Mouse (Mus musculus): Measurements from ENCODE around the gene Tjp1. TPM values are rescaled to one million over a fixed set of nuclear protein-coding genes. Genes with fewer than 3 reads are reported as not detected.

The Tjp1 gene
- polyA plus RNA-seq (2014; fragmentation: Nextera tagmentation; extraction: Ambion mirVana), result 18.2 and 22.3 TPM in 2 replicates

GRCm38 (mm10) chr7:65527071-65528007 lies at the start of gene Tjp1:
Gene Tjp1, minus strand, starts transcription at chr7:65527781.
- Histone ChIP-seq H3K4me3 (ENCODE audit: low read depth, low read length) (peak within 1 kb of the TSS; percentile 61), H3K4me2 (ENCODE audit: low read depth, low read length) (peak within 1 kb of the TSS; percentile 99), H3K27me3 (replicated peaks; ENCODE audit: control insufficient read depth, insufficient read depth, low read length) (peaks cover 41% of the 10 kb centered on the region), H3K9ac (ENCODE audit: low read depth, low read length) (peak within 1 kb of the TSS; percentile 59), H3K27ac (replicated peaks; ENCODE audit: low read depth, low read length) (no peak within 1 kb of the TSS), H3K9me3 (ENCODE audit: control insufficient read depth, low read length) (no peaks in the 10 kb centered on the region), H3K4me1 (ENCODE audit: control insufficient read depth, insufficient read depth, low read length) (no peaks in the 10 kb centered on the region), H3K36me3 (ENCODE audit: control insufficient read depth, insufficient read depth, low read length) (no peaks in the 10 kb centered on the region)
- under 1% methylated on average over 58 of the region's 115 CpGs for WGBS
- peak; percentile 71; the same call in 1 of the 2 replicates for ATAC-seq (ENCODE audit: low read depth)
- DNase-seq (ENCODE audit: low spot score), result peak; percentile 27

DNA sequence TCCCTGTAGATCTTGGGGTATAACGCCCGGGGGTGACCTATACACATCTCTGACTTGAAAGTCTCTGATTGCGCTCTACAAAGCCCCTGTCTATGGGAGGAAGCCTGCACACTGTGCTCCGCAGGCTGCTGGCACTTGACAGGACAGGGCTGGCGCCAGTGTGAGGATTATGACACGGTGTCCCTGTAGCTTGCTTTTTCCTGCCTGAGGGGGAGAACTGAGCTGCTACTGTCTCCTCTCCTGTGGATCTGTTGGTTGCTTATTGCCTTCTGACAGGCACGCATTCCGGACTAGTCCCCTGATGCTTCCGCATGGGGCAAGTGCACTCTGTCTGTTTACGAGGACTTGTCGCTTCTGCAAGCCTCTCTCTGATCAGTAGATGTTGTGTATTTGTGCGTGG lies 49.5 kb upstream of the Tjp1 start:
- Histone ChIP-seq H3K4me1 (ENCODE audit: control insufficient read depth, insufficient read depth, low read length) (no peaks in the 10 kb centered on the region), H3K27ac (replicated peaks; ENCODE audit: low read depth, low read length) (no peak overlapping the region), H3K9ac (ENCODE audit: low read depth, low read length) (no peak overlapping the region), H3K36me3 (ENCODE audit: control insufficient read depth, insufficient read depth, low read length) (no peaks in the 10 kb centered on the region), H3K4me2 (ENCODE audit: low read depth, low read length) (0 out of 2 replicates have a peak overlapping the region, but pooled peaks have one; percentile 1), H3K4me3 (ENCODE audit: low read depth, low read length) (no peak overlapping the region), H3K27me3 (replicated peaks; ENCODE audit: control insufficient read depth, insufficient read depth, low read length) (no peaks in the 10 kb centered on the region), H3K9me3 (ENCODE audit: control insufficient read depth, low read length) (no peaks in the 10 kb centered on the region)
- DNase-seq (ENCODE audit: low spot score), result peak; percentile 19
- 22% methylated on average over 12 of the region's 12 CpGs for WGBS
- ATAC-seq (ENCODE audit: low read depth), result peak; percentile 30; the same call in 1 of the 2 replicates

- H3K27ac ChIP-seq (replicated peaks; ENCODE audit: low read depth, low read length), result no peak overlapping the region
- no peaks in the 10 kb centered on the region for H3K9me3 ChIP-seq (ENCODE audit: control insufficient read depth, low read length)
- 47% methylated on average over 5 of the region's 5 CpGs for WGBS
- H3K4me3 ChIP-seq (ENCODE audit: low read depth, low read length), result no peak overlapping the region
- no peaks in the 10 kb centered on the region for H3K4me1 ChIP-seq (ENCODE audit: control insufficient read depth, insufficient read depth, low read length)
- DNase-seq (ENCODE audit: low spot score) (no peak), ATAC-seq (ENCODE audit: low read depth) (no peak)
- no peaks in the 10 kb centered on the region for H3K36me3 ChIP-seq (ENCODE audit: control insufficient read depth, insufficient read depth, low read length)
- H3K27me3 ChIP-seq (replicated peaks; ENCODE audit: control insufficient read depth, insufficient read depth, low read length), result no peaks in the 10 kb centered on the region
- no peak overlapping the region for H3K9ac ChIP-seq (ENCODE audit: low read depth, low read length)
- H3K4me2 ChIP-seq (ENCODE audit: low read depth, low read length), result no peak overlapping the region
These were observed 45.1 kb upstream of the Tjp1 start for GRCm38 (mm10) chr7:65572731-65573130.

GRCm38 (mm10) chr7:65570691-65571090 lies 43.1 kb upstream of the Tjp1 start:
- Histone ChIP-seq H3K36me3 (ENCODE audit: control insufficient read depth, insufficient read depth, low read length) (no peaks in the 10 kb centered on the region), H3K27me3 (replicated peaks; ENCODE audit: control insufficient read depth, insufficient read depth, low read length) (no peaks in the 10 kb centered on the region), H3K9ac (ENCODE audit: low read depth, low read length) (no peak overlapping the region), H3K4me2 (ENCODE audit: low read depth, low read length) (no peak overlapping the region), H3K4me1 (ENCODE audit: control insufficient read depth, insufficient read depth, low read length) (no peaks in the 10 kb centered on the region), H3K4me3 (ENCODE audit: low read depth, low read length) (no peak overlapping the region), H3K27ac (replicated peaks; ENCODE audit: low read depth, low read length) (no peak overlapping the region), H3K9me3 (ENCODE audit: control insufficient read depth, low read length) (no peaks in the 10 kb centered on the region)
- ATAC-seq (ENCODE audit: low read depth), result no peak
- DNase-seq (ENCODE audit: low spot score), result no peak
- 74% methylated on average over 4 of the region's 4 CpGs for WGBS

GRCm38 (mm10) chr7:65555996-65556395 lies 28.4 kb upstream of the Tjp1 start:
- Histone ChIP-seq H3K9ac (ENCODE audit: low read depth, low read length) (no peak overlapping the region), H3K4me2 (ENCODE audit: low read depth, low read length) (no peak overlapping the region), H3K9me3 (ENCODE audit: control insufficient read depth, low read length) (no peaks in the 10 kb centered on the region), H3K36me3 (ENCODE audit: control insufficient read depth, insufficient read depth, low read length) (no peaks in the 10 kb centered on the region), H3K4me3 (ENCODE audit: low read depth, low read length) (no peak overlapping the region), H3K27me3 (replicated peaks; ENCODE audit: control insufficient read depth, insufficient read depth, low read length) (no peaks in the 10 kb centered on the region), H3K27ac (replicated peaks; ENCODE audit: low read depth, low read length) (no peak overlapping the region), H3K4me1 (ENCODE audit: control insufficient read depth, insufficient read depth, low read length) (no peaks in the 10 kb centered on the region)
- ATAC-seq (ENCODE audit: low read depth), result no peak
- DNase-seq (ENCODE audit: low spot score), result no peak
- 57% methylated on average over 1 of the region's 1 CpGs for WGBS

- H3K4me1 ChIP-seq (ENCODE audit: control insufficient read depth, insufficient read depth, low read length), result no peaks in the 10 kb centered on the region
- WGBS, result 27% methylated on average over 5 of the region's 5 CpGs
- no peak overlapping the region for H3K4me2 ChIP-seq (ENCODE audit: low read depth, low read length)
- DNase-seq (ENCODE audit: low spot score), result no peak
- H3K27ac ChIP-seq (replicated peaks; ENCODE audit: low read depth, low read length), result no peak overlapping the region
- no peak overlapping the region for H3K4me3 ChIP-seq (ENCODE audit: low read depth, low read length)
- H3K9me3 ChIP-seq (ENCODE audit: control insufficient read depth, low read length), result no peaks in the 10 kb centered on the region
- peak; percentile 30; the same call in 1 of the 2 replicates for ATAC-seq (ENCODE audit: low read depth)
- no peaks in the 10 kb centered on the region for H3K36me3 ChIP-seq (ENCODE audit: control insufficient read depth, insufficient read depth, low read length)
- H3K27me3 ChIP-seq (replicated peaks; ENCODE audit: control insufficient read depth, insufficient read depth, low read length), result no peaks in the 10 kb centered on the region
- no peak overlapping the region for H3K9ac ChIP-seq (ENCODE audit: low read depth, low read length)
These were observed 18.2 kb upstream of the Tjp1 start for GRCm38 (mm10) chr7:65545741-65546140.

GRCm38 (mm10) chr7:65532689-65533088 lies 5.1 kb upstream of the Tjp1 start:
- ATAC-seq (ENCODE audit: low read depth), result no peak
- no peak overlapping the region for H3K4me2 ChIP-seq (ENCODE audit: low read depth, low read length)
- WGBS, result 31% methylated on average over 4 of the region's 4 CpGs
- H3K4me3 ChIP-seq (ENCODE audit: low read depth, low read length), result no peak overlapping the region
- H3K27me3 ChIP-seq (replicated peaks; ENCODE audit: control insufficient read depth, insufficient read depth, low read length), result peaks cover 14% of the 10 kb centered on the region
- no peaks in the 10 kb centered on the region for H3K9me3 ChIP-seq (ENCODE audit: control insufficient read depth, low read length)
- no peak overlapping the region for H3K9ac ChIP-seq (ENCODE audit: low read depth, low read length)
- H3K27ac ChIP-seq (replicated peaks; ENCODE audit: low read depth, low read length), result no peak overlapping the region
- no peaks in the 10 kb centered on the region for H3K4me1 ChIP-seq (ENCODE audit: control insufficient read depth, insufficient read depth, low read length)
- DNase-seq (ENCODE audit: low spot score), result no peak
- no peaks in the 10 kb centered on the region for H3K36me3 ChIP-seq (ENCODE audit: control insufficient read depth, insufficient read depth, low read length)

- peaks cover 31% of the 10 kb centered on the region for H3K27me3 ChIP-seq (replicated peaks; ENCODE audit: control insufficient read depth, insufficient read depth, low read length)
- H3K36me3 ChIP-seq (ENCODE audit: control insufficient read depth, insufficient read depth, low read length), result no peaks in the 10 kb centered on the region
- H3K4me2 ChIP-seq (ENCODE audit: low read depth, low read length), result no peak overlapping the region
- H3K9me3 ChIP-seq (ENCODE audit: control insufficient read depth, low read length), result no peaks in the 10 kb centered on the region
- DNase-seq (ENCODE audit: low spot score), result no peak
- no peak for ATAC-seq (ENCODE audit: low read depth)
- no peaks in the 10 kb centered on the region for H3K4me1 ChIP-seq (ENCODE audit: control insufficient read depth, insufficient read depth, low read length)
- no peak overlapping the region for H3K27ac ChIP-seq (replicated peaks; ENCODE audit: low read depth, low read length)
- no peak overlapping the region for H3K9ac ChIP-seq (ENCODE audit: low read depth, low read length)
- WGBS, result 80% methylated on average over 4 of the region's 4 CpGs
- no peak overlapping the region for H3K4me3 ChIP-seq (ENCODE audit: low read depth, low read length)
These were observed 4.5 kb downstream of the Tjp1 start for GRCm38 (mm10) chr7:65523116-65523515.
